Mouse (Mus musculus): Measurements from ENCODE around the gene Gfra1. TPM values are rescaled to one million over a fixed set of nuclear protein-coding genes. Genes with fewer than 3 reads are reported as not detected.
A peak's percentile ranks its signal among the peaks of the same experiment; 100 is the strongest.

Gfra1 gene
- total RNA-seq, 1 experiment from 2014 or later, result 1.5 TPM

DNA sequence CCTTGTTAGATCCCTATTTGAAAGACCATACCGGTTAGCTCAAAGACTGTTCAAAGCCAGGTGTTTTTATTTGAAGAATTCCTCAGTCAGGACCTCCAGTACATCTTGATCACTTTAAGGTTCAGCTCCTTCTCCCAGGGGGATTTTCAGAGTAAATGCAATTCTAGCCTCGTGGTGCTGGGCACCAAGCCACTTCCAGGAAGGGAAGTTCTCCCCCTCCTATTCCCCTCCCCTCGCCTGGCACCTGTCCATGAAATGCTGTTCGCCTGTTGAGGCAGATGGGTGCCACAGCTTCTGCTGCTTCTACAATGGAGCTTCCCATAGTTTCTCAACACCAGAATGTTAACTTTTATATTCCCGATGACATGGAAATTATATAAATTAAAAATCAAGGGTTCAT is 139.2 kb downstream of the Gfra1 start:
- DNase-seq, result peak; percentile 9

DNA sequence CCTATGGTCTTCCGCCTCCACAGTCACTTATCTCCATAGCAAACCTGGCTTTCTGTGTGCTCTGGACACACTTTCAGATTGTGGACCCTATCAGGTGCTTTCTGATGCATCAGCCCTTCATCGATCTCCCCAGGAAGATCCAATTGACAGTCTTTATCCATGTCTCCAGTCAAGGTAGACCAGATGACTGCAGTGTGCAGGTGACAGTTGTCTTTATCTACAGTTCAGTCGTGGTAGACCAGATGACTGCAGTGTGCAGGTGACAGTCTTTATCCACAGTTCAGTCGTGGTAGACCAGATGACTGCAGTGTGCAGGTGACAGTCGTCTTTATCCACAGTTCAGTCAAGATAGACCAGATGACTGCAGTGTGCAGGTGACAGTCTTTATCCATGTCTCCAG is 140.0 kb downstream of the Gfra1 start:
- no peak for DNase-seq

DNA sequence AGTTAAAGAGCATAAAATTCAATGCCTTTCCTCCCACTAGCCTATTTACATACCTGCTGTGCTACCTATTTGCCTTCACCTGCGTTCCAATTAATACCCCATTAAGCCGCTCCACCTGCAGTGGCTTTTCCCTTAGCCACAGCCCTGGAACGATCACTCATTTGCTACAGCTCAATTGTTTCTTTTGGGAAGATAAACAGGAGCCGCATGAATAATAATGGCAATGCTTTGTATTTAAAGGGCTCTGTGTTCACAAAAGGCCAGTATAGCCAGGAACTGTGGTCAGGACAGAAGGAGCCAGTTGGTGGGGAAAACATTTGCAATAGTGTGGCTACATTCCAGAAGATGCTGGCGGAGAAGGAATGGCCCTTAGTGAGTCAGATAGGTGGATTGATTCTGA is 141.1 kb downstream of the Gfra1 start:
- no peak for DNase-seq

DNA sequence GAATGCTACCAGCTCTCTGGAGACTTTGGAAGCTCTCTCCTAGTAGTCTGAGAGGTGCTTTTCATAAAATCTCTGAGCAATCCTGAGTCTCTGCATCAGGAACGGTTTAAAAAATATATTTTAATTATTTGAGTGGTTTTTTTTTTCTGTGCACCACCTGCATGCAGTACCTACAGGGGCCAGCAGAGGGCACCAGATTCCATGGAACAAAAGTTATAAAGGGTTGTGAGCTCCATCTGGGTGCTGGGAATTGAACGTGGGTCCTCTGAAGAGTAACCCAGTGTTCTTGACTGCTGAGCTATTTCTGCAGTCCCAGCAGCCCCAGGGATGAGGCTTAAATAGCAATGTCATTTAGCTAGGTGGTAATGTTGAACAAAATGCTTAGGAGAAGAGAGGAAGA is 141.9 kb downstream of the Gfra1 start:
- no peak for DNase-seq

DNA sequence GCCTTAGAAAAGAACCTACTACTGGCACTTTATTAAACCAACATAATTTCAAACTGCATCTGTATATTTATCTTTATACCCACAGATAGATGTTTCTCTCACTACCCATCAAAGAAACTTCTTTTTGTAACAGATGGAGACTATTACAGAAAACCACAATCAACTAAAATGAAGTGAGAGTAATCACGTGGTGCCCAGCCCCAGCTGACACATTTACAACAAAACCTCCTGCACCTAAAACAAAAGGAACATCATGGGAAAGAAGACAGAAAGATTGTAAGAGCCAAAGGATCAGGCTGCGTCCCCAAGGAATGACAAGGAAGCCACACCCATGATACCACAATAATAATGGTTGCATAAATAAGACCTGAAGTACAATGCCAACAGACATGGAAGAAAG is 143.2 kb downstream of the Gfra1 start:
- DNase-seq, result no peak

DNA sequence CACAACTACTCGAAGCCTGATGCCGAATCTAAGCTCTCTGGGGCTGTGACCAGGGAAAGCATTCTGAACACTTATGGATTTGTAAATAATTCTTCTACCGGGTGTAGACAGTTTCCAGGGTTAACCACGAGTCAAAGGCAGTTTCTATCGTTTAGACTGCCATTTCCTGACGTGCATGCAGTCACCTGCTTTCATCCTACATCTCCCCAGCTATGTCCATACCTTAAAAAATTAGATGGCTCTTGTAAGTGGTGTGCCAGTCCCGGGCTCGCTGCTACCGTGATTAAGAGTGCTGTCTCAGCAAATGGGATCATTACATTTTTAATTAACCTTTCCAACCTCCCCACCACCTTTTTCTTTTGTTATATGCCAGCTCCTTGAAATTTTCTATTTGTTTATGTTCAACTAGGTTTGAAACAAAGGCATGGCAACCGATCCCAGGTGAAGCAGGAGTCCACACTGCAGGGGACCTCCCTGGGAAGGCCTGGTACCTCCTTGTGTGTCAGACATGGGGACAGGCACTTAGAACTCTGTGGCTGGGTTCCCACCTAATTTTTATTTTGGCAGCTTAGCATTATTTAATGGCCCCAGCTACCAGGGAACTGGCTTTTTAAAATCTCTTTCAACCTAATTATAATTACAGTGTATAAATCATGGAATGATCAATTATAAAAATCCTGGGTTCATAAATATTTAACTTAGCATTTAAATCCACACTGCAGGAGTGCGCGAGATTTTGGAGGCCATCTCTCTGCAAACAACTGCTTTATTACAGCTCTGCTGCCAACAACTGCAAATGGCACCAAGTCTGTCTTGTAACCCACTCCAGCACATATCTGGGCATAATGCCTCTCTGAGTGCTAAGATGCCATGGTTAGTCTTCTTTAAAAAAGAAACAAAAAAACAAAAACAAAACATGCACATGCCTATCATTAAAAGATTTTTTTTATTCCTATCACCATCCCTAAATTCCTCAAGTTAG is 145.1 kb downstream of the Gfra1 start:
- no peak for DNase-seq

DNA sequence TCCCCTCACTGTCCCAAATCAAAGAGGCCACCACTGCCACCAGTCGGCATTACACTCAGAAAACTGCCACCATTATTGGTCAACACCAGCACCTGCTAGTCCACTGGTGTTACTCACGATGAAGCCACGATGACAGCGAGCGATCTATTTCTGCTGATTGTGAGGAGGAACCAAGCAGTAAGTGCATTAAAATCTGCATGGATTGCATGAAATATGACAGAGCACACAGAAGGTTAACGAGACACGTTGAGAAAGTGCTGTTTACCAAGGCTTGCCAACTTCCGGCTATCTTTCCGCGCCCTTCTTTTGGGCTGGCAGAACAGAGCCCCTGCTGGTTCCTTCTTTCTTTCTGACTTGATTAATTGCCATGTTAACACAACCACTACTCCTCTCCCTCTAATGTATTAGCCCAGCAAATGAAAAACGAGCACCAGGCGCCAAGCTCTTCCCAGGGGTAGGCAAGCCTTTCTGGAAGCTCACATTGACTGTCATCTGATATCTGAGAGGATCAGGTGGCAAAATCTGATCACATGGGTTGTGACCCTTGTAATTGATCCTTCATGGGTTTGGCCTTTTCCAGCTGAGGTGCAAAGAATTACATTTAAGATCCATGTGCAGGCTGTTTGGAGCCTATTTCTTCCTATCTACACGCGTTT is 146.0 kb downstream of the Gfra1 start:
- no peak for DNase-seq

DNA sequence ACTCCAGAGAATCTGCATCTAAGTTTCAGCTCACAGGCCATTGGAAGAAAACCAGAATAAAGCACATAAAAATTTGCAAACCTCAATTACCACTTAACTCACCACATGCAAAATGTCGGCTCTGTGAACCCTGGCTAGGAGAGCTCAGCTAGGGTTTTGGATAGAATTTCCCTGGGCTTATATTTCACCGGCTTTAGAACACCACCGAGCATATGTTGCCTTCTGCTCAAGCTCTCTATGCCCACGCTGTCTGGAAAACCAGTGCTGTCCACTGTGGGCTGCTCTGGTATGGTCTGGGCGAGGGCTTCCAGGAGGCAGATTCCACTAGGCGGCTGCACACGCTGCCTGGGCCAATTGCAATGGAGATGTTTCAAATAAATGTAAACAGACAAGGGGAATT is 154.6 kb downstream of the Gfra1 start:
- no peak for DNase-seq

DNA sequence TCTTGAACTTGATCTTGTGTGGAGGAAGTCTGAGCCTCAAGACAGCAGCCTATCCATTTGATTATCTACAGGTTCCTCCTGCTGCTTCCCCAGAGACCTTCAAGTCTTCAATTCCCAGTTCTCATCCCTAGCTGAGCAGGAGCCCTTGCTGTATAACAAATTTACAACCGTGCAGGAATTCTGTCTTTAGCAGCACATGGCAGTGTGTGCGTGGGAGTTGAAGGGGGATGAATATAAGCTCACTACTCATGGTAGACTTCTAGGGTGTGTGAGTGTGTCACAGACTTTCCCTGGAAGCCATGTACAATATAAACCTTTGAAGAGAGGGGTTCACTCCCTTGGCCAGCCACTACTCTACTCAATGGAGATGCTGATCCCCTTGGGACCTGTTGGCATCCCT is 157.8 kb downstream of the Gfra1 start:
- no peak for DNase-seq

DNA sequence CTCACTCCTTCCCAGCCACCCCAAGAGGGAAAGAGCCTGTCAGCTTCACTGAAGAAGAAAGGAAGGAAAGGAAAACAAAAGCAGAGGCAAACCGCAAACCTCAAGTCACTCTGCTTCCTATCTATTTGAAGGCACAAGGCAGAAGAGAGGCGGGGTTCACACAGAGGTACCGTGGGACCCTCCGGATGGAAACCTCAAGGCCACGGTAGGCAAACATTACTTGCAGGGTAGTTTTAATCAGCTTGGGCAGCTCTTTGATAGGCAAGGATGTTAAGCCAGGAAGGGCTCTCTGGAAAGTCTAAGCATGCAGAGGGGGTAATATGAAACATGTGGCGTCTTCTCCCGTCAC is 158.9 kb downstream of the Gfra1 start:
- DNase-seq, result no peak

DNA sequence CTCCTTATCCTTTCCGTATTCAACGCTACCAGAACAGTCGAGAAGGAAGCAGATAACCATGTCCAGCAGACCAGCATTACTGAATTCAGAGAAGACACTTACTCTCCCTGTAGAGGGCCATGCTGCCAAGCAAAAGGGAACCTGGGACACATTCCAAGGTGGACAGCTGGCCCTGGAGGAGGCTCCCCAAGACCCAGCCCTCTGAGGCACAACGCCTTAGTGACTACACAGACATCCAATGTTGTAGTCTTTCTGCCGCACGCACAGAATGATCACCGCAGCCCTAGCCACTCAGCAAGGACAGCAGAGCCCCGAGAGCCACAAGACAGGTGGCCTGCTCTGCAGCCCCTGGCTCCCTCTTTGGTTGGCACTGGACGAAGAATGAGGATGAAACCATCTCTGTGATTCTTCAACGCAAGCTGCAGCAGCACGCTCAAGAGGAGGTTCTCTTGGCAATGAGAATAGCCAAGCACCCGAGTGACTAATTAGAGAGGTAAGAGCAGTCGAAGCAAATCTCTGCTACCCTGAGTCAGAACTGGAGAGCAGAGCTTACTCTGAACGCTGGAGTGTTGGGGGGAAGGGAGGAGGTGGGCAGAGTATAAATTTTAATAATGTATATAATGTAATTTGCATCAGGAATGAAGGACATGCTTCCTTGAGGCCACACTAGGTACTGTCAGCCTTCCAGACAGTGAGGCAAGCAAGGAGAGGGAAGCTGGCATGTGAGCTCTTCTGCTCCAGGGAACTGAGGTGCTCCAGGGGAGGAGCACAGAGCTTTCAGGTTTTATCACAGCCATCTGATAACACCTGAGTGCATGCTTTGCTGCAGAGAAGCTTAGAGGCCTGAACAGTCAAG is 159.5 kb downstream of the Gfra1 start:
- peak; percentile 8 for DNase-seq

DNA sequence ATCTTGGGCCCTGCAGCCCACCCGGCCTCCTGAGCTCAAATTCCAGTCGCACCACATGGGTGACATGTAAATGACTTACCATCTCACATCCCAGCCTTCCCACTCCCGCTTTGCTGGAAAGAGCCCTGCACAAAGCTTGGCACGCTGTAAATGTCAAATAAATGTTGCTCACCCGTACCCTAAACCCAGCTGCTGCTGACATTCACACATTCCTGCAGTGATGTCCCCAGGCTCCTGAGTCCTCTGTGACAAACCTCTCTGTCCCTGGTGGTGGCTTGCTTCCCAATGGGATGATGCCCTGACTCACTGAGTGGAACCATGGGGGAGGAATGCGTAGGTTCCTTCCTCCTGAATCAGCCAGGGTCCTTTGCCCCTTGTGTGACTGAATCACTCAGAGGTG is 167.6 kb downstream of the Gfra1 start:
- no peak for DNase-seq

DNA sequence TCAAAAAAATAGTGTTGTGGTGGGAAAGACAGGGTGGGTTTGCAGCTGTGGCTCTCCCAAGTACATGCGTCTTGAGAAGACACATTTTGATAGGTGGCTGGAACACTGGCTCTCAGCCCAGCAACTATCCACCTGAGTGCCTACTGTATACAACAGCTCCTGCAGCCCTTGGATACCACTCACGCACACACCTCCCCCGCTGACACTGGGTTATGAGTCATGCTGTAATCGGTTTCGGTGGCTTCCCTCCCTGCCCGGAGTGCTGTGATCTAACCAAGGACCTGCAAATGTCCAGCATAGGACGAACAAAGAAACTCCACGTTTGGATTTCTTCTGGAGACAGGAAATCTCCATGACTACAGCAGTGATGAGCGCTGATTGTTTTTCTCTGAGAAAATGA is 180.4 kb downstream of the Gfra1 start:
- DNase-seq, result peak; percentile 9

DNA sequence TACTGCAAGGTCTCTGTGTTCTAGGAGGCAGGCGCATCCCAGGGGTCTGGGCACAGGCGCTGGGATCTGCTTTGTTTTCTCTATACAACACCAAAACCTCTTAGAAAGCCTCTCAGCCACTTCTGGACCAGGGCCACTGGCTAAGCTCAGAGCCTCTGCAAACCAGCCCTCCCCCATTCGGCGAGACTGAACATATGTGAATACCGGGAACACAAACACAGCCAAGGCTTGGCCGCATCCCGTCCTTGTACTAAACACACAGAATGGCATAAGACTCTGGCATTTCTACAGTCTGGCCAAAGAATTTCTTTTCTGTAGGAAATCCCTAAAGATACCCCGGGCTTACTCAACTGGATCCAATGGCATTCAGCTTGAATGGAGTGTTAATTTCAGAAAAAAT is 183.9 kb downstream of the Gfra1 start:
- no peak for DNase-seq

DNA sequence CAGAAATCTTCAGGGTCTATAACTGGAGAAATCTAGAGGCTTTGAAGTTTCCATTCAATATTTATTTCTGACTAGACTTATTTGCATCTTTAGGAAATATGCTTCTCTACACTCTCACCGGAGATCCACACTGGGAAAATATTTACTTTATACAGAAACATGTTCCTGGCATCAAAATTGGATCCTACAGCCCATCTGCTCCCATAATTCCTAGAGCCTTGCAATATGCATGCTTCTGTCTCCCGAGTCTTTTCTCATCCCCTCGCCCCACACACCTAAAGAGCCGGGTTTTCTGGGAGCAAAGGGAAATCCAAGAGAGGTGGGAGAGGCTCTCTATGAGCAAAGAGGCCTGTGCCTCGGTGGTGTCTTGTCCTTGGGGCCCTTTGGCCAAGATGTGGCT is 184.9 kb downstream of the Gfra1 start:
- no peak for DNase-seq

DNA sequence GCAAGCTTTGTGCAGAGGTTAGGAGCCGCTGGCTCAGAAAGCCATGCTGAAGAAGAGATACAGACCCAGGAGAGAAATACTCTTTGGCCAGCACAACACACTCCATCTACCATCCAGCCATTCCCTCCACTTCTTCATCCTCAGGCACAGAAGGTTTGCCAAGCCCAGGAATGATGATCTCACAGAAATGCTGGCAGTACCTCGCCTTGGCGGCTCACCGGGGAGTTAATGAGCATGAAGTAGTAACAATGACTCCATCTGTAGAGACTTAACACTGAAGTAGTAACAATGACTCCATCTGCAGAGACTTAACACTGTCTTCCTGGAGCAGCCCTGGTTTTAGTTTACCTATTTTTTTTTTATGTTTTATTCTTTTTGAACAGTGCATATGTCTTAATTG is 187.2 kb downstream of the Gfra1 start:
- DNase-seq, result no peak

DNA sequence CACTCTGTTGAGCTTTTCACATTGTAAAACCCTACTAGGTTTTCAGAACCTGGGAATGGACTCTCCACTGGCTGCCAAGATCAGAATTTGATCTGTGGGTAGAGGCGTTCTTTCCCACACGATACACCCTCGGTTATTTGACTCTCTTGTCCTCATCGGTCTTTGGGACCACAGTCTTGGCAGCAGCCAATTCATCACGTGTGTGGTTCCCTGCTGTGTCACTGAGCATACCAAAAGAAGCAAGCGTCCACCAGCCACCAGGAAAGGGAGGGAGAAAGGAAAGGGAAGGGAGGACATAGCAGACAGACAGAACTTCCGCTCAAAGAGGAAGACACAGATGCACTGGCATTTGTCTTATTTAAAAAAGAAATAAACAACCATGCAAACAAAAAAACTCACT is 189.1 kb downstream of the Gfra1 start:
- no peak for DNase-seq

DNA sequence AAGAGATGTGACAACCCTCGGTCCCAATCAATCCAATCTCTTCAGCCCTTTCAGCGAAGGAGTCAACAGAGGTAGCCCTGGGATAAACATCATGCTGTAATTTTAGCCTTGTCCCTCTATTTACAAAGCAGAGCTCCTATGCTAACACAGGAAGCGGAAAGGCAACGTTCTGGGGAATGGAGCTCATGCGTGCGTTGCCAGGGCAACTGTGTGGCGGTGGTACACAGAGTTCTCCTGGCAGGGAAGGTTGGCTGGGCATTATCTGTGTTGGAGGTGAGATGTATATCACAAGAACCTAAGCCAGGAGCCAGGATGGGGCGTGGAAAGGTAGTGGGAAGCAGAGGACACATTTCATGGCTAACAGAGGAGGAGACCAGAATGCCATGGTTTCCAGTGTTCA is 194.8 kb downstream of the Gfra1 start:
- DNase-seq, result no peak

DNA sequence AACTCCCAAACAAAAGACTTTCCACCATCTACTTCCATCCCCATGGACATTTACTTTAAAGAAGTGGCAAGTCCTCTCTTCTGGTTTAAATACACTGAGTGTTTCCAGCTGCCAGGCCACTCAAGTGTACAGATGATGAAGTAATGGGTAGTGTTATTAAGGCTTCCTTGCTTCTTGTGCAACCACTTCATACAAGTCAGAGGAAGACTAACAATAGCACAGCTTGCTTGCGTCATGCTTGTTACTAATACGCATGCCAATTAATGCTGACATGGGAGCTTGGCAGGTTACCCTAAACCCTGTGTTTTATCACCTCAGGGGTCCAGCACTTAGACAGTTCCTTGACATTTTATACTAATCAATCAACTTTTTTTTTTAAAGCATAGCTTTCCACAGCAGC is 196.5 kb downstream of the Gfra1 start:
- no peak for DNase-seq

DNA sequence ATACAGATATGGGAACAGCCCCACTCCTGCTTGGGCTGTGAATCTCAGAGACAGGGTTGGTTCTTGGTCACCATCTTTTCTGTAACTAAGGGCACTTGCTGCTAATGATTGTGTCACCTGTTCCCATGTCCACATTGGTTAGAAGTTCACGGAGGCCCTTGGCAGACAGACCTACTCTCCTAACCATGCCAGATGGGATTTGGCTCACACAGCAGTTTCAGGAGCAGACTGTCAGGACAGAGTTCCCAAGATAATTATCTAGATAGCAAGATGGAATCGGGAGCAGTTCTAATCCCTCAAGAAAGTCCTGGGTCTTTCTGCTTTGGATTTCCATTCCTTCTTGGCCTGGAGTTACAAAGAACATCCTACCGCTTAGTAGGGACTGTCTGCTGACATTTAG is 199.2 kb downstream of the Gfra1 start:
- DNase-seq, result no peak

DNA sequence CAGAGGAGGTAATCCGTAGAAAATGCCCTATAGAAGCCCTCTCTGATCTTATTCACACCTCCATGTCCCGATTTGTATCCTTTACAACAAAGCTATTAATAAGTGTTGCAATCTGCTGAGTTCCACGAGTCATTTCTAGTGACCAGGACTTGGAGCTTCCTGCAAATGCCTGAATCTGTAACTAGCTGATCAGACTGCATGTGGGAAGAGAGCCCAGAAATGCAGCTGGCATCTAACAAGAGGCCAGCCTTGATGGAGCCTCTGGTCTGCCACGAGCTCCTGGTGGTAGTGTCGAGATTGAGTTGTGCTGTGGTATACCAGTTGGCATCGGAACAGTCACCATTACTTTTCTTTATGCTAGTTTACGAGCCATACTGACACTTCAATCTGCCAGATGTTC is 200.3 kb downstream of the Gfra1 start:
- no peak for DNase-seq

DNA sequence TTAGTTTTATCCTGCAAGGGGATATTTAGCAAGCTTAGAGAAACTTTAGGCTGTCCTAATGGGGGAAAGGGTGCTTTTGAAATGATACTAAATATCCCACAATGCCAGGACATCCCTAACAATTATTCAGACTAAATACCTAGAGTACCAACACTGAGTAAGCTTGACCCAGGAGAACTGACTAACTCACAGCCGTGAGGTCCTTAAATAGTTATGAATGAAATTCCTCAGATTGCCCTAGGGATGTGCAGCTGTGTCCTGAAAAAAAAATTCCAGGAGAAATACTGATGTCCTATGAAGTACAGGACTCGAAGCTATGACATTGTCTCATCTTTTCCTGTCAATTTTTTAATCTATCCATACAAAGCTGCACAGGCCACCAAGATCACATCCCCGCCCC is 201.5 kb downstream of the Gfra1 start:
- DNase-seq, result no peak

DNA sequence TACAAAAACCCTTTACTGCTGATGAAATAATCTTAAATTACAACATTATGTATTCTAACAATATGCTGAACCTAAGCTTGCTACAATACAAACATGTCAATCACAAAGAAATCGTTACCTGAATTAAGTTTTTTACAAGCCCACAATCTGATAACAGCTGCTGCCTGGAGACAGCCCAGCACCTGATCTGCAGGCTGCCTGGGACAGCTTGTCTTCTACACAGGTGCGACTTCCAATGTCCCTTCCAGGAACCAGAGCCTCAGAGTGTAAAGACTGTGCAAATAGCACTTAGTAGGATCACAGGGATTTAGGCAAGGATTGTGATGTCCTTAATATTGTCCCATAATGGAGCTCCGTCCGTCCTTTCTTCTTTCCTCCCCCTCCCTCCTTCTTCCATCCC is 204.0 kb downstream of the Gfra1 start:
- DNase-seq, result no peak
